Mouse (Mus musculus): ENCODE measurements around the gene Olfr90.
A peak's percentile ranks its signal among the peaks of the same experiment; 100 is the strongest.

Olfr90 gene

GRCm38 (mm10) chr17:37062101-37062641, 26.1 kb downstream of the Olfr90 start:
- DNase-seq (ENCODE audit: low spot score in 2 of 2) = no peak

- DNase-seq (ENCODE audit: low spot score in 2 of 2) = no peak
Observed at GRCm38 (mm10) chr17:37061435-37061834, 26.9 kb downstream of the Olfr90 start.

GRCm38 (mm10) chr17:37056957-37057356, 31.3 kb downstream of the Olfr90 start:
- no peak for DNase-seq (ENCODE audit: low spot score in 2 of 2)

- DNase-seq (ENCODE audit: low spot score in 2 of 2) = no peak
Observed at GRCm38 (mm10) chr17:37051745-37052144, 36.6 kb downstream of the Olfr90 start.

- no peak for DNase-seq (ENCODE audit: low spot score in 2 of 2)
Observed at GRCm38 (mm10) chr17:37050876-37051275, 37.4 kb downstream of the Olfr90 start.

- peak; percentile 76 to 77 for DNase-seq (ENCODE audit: low spot score in 2 of 2)
Observed at GRCm38 (mm10) chr17:37050399-37050798, 37.9 kb downstream of the Olfr90 start.

GRCm38 (mm10) chr17:37049570-37050310, 38.6 kb downstream of the Olfr90 start:
- peak; percentile 34 to 58 for DNase-seq (ENCODE audit: low spot score in 2 of 2)

GRCm38 (mm10) chr17:37048383-37048782, 39.9 kb downstream of the Olfr90 start:
- DNase-seq (ENCODE audit: low spot score in 2 of 2) = peak in 1 of 2 experiments; percentile 12

GRCm38 (mm10) chr17:37047981-37048380, 40.3 kb downstream of the Olfr90 start:
- no peak for DNase-seq (ENCODE audit: low spot score in 2 of 2)

- no peak for DNase-seq (ENCODE audit: low spot score in 2 of 2)
Observed at GRCm38 (mm10) chr17:37047332-37047976, 40.8 kb downstream of the Olfr90 start.

- peak in 1 of 2 experiments; percentile 50 for DNase-seq (ENCODE audit: low spot score in 2 of 2)
Observed at GRCm38 (mm10) chr17:37046312-37047112, 41.8 kb downstream of the Olfr90 start.

- peak; percentile 73 to 78 for DNase-seq (ENCODE audit: low spot score in 2 of 2)
Observed at GRCm38 (mm10) chr17:37045611-37046311, 42.5 kb downstream of the Olfr90 start, which contains the start of gene Gabbr1. TSS of gene Gabbr1 (plus strand) at chr17:37045966.

GRCm38 (mm10) chr17:37044651-37045244, 43.6 kb downstream of the Olfr90 start:
- no peak for DNase-seq (ENCODE audit: low spot score in 2 of 2)

GRCm38 (mm10) chr17:37039127-37039894, 49.0 kb downstream of the Olfr90 start:
- no peak for DNase-seq (ENCODE audit: low spot score in 2 of 2)
